Mouse (Mus musculus) neural tube, embryonic 14.5 days (tissue): ENCODE measurements around the gene Ascl3. TPM values are rescaled to one million over a fixed set of nuclear protein-coding genes. Genes with fewer than 3 reads are reported as not detected.

Experiments used
- ATAC-seq: fragments of 200-750 bp; cut with Nextera tagmentation; 2 replicates; pipeline ENCODE4 v1.8.0; 2017; ENCODE audit warnings: low read depth, mild to moderate bottlenecking, moderate TSS enrichment, moderate library complexity
- H3K27ac ChIP-seq: fragments of 300-500 bp; sonication (generic); 2 replicates; pipeline ENCODE4 v1.5.1; 2014; ENCODE audit warnings: low read depth, mild to moderate bottlenecking, control low read depth, low read length, moderate library complexity, mixed read lengths
- H3K27me3 ChIP-seq: fragments of 300-500 bp; sonication (generic); 2 replicates; pipeline ENCODE4 v1.6.1; 2014; ENCODE audit warnings: low read length; ENCODE audit not compliant: control insufficient read depth, insufficient read depth
- H3K36me3 ChIP-seq: fragments of 300-500 bp; sonication (generic); 2 replicates; pipeline ENCODE4 v1.6.1; 2014; ENCODE audit warnings: low read length, mixed read lengths; ENCODE audit not compliant: control insufficient read depth, insufficient read depth
- H3K4me1 ChIP-seq: fragments of 300-500 bp; sonication (generic); 2 replicates; pipeline ENCODE4 v1.6.1; 2014; ENCODE audit warnings: low read length; ENCODE audit not compliant: control insufficient read depth, insufficient read depth
- H3K4me2 ChIP-seq: fragments of 300-500 bp; sonication (generic); 2 replicates; pipeline ENCODE4 v1.6.1; 2014; ENCODE audit warnings: mild to moderate bottlenecking, low read depth, low read length, control low read depth
- H3K4me3 ChIP-seq: fragments of 300-500 bp; sonication (generic); 2 replicates; pipeline ENCODE4 v1.5.1; 2014; ENCODE audit warnings: low read depth, low read length, control low read depth, mixed read lengths
- H3K9ac ChIP-seq: fragments of 300-500 bp; sonication (generic); replicated peaks from 2 replicates; pipeline ENCODE4 v1.6.1; 2014; ENCODE audit warnings: low read depth, mild to moderate bottlenecking, control low read depth, low read length, mixed read lengths
- H3K9me3 ChIP-seq: fragments of 300-500 bp; sonication (generic); 2 replicates; pipeline ENCODE4 v1.6.1; 2016; ENCODE audit warnings: low read length; ENCODE audit not compliant: control insufficient read depth
- WGBS: fragments of 180-500 bp; shearing (Covaris S2); extraction: QIAGEN DNeasy Blood & Tissue Kit; methylation state at CpG from one replicate; pipeline ENCODE4 v1.1.7; 2014; 5-methylcytosine and 5-hydroxymethylcytosine counted together
- polyA plus RNA-seq: library from polyadenylated mRNA; unstranded; fragments of >200 nt; fragmentation: Nextera tagmentation; extraction: Ambion mirVana; gene quantifications from 2 replicates; pipeline ENCODE4 v1.2.1, GENCODE M21; 2014

The Ascl3 gene
- 0.42 TPM in 1 of 2 replicates, not detected in the other for polyA plus RNA-seq

DNA sequence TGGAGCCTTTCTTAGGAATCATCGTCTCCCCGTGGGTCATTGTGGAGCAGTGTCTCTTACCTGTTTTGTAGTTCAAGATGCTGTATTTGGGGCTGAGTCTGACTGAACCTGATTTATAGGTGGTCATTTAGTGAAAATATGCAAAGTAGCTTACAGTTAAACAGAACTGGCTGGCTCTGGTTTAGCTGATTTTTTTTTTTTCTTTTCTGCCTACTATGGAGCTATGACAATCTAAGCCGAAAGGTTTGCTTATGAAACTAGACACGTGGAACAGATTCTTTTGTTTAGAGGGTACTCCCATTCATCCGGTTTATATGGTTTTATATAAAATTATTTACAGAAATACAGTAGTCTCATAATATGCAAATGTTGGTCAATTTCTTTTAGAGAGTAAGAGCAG is at the start of gene Ascl3:
Gene Ascl3, minus strand, starts transcription at position 101 of the 400 bp plus-strand sequence.
- no peak for ATAC-seq
- Histone ChIP-seq H3K4me3 (no peak within 1 kb of the TSS), H3K27ac (no peak within 1 kb of the TSS), H3K4me1 (no peaks in the 10 kb centered on the region), H3K36me3 (peaks cover 18% of the 10 kb centered on the region), H3K9ac (no peak within 1 kb of the TSS), H3K4me2 (no peak within 1 kb of the TSS), H3K27me3 (no peaks in the 10 kb centered on the region), H3K9me3 (no peaks in the 10 kb centered on the region)
- WGBS: 88% methylated on average over 5 of the region's 5 CpGs

- peak; percentile 76; the same call in 1 of the 2 replicates for ATAC-seq
- Histone ChIP-seq H3K4me2 (peak overlapping the region; percentile 96), H3K4me1 (0 out of 2 replicates have a peak, but pooled peaks cover 3% of the 10 kb centered on the region), H3K9me3 (no peaks in the 10 kb centered on the region), H3K27me3 (peaks cover 14% of the 10 kb centered on the region), H3K36me3 (no peaks in the 10 kb centered on the region), H3K9ac (peak overlapping the region; percentile 51), H3K27ac (no peak overlapping the region), H3K4me3 (peak overlapping the region; percentile 57)
- WGBS: under 1% methylated on average over 24 of the region's 24 CpGs
Observed at GRCm38 (mm10) chr7:109781087-109781469, 49.6 kb upstream of the Ascl3 start.

DNA sequence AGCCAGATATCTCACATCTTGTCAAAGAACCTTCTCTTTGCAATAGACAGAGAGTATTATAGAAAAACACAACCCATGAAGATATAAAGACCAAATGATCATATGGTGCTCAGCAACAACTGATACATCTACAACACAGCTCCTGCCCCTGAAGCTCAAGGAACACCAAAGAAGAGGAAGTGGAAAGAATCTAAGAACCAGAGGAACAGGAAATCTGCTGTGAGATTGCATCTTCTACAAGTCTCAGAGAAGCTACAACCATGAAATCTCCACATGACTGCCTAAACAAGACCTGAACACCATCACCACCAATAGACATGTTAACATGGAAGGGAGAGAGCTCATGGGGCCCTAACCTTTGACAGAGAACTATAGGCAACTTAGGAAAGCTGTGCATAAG is 40.7 kb upstream of the Ascl3 start:
- no peaks in the 10 kb centered on the region for H3K36me3 ChIP-seq
- no peak overlapping the region for H3K4me3 ChIP-seq
- no peak overlapping the region for H3K27ac ChIP-seq
- no peaks in the 10 kb centered on the region for H3K4me1 ChIP-seq
- no peak for ATAC-seq
- no peak overlapping the region for H3K4me2 ChIP-seq
- no peaks in the 10 kb centered on the region for H3K9me3 ChIP-seq
- H3K9ac ChIP-seq: no peak overlapping the region
- no peaks in the 10 kb centered on the region for H3K27me3 ChIP-seq

GRCm38 (mm10) chr7:109768699-109769383 is 37.3 kb upstream of the Ascl3 start:
- H3K4me1 ChIP-seq: no peaks in the 10 kb centered on the region
- H3K27ac ChIP-seq: no peak overlapping the region
- ATAC-seq: no peak
- no peak overlapping the region for H3K9ac ChIP-seq
- H3K27me3 ChIP-seq: no peaks in the 10 kb centered on the region
- H3K4me2 ChIP-seq: no peak overlapping the region
- WGBS: 65% methylated on average over 2 of the region's 2 CpGs
- H3K9me3 ChIP-seq: no peaks in the 10 kb centered on the region
- no peak overlapping the region for H3K4me3 ChIP-seq
- no peaks in the 10 kb centered on the region for H3K36me3 ChIP-seq

DNA sequence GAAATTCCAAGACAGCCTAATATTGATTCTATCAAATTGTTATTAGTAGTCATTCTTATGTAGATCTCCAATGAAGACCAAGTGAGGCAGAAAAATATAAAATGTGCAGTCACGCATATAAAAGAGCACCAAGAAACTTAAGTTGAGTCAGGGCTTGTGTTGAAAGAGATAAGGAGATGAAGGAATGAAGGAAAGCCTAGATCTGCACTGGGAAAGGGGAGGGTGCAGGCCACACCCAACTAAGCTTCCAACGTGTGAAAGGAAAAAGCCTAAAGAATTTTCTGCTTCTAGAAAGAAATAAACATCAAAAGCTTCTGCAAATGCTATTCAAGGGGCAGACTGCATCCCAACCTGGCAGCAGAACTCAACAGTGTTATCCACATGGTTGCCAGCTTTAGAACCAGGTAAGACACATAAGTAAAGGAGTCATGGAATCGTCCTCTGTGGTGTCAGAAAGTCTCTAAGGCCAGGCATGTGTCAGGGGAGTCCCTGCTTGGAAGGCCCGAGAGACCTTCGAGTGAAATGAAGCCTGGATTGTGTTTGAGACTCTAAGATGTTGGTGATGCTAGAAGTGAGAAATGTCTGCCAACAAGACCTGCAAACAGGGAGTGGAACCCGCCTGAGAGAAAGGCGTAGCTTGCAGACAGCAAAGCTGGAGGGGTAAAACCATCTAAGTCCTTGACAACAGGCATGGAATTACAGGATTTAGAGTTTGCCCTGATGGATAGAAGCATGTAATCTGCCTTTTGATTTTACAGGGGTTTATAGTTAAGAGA is 36.2 kb upstream of the Ascl3 start:
- no peak overlapping the region for H3K9ac ChIP-seq
- no peak overlapping the region for H3K4me2 ChIP-seq
- no peak for ATAC-seq
- no peaks in the 10 kb centered on the region for H3K9me3 ChIP-seq
- H3K27me3 ChIP-seq: no peaks in the 10 kb centered on the region
- WGBS: 85% methylated on average over 7 of the region's 7 CpGs
- no peaks in the 10 kb centered on the region for H3K4me1 ChIP-seq
- no peak overlapping the region for H3K4me3 ChIP-seq
- H3K36me3 ChIP-seq: no peaks in the 10 kb centered on the region
- no peak overlapping the region for H3K27ac ChIP-seq

DNA sequence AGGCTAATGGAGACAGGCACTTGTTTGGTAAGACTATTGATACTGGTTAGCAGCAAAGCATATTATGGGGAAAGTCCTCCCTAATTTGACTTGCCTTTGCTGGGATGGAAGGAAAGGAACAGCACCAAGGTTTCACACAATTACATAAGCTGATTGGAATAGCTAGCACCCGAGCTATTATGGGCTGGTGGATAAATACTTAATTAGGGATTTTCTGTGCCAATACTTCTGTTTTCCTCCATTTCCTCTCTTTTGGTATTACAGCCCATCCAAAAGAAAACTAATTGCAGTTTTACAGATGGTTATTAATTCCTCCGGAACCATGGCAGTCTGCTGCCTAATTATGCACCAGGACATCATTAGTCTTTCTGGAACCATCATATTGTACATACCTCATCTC is 32.5 kb upstream of the Ascl3 start:
- no peak for ATAC-seq
- Histone ChIP-seq H3K4me2 (no peak overlapping the region), H3K36me3 (no peaks in the 10 kb centered on the region), H3K27ac (no peak overlapping the region), H3K9ac (no peak overlapping the region), H3K4me3 (no peak overlapping the region), H3K4me1 (no peaks in the 10 kb centered on the region), H3K27me3 (no peaks in the 10 kb centered on the region), H3K9me3 (no peaks in the 10 kb centered on the region)
- WGBS: 77% methylated on average over 2 of the region's 2 CpGs

GRCm38 (mm10) chr7:109756291-109756690 is 24.8 kb upstream of the Ascl3 start:
- peaks cover 12% of the 10 kb centered on the region for H3K4me1 ChIP-seq
- no peak overlapping the region for H3K27ac ChIP-seq
- no peaks in the 10 kb centered on the region for H3K9me3 ChIP-seq
- no peak overlapping the region for H3K4me2 ChIP-seq
- no peaks in the 10 kb centered on the region; the same call in 1 of the 2 replicates for H3K27me3 ChIP-seq
- WGBS: 93% methylated on average over 3 of the region's 3 CpGs
- H3K36me3 ChIP-seq: no peaks in the 10 kb centered on the region
- no peak for ATAC-seq
- no peak overlapping the region for H3K4me3 ChIP-seq
- no peak overlapping the region for H3K9ac ChIP-seq

- Histone ChIP-seq H3K4me3 (no peak overlapping the region), H3K27ac (no peak overlapping the region), H3K9me3 (no peaks in the 10 kb centered on the region), H3K36me3 (0 out of 2 replicates have a peak, but pooled peaks cover 5% of the 10 kb centered on the region), H3K9ac (no peak overlapping the region), H3K4me1 (peaks cover 17% of the 10 kb centered on the region), H3K27me3 (no peaks in the 10 kb centered on the region; the same call in 1 of the 2 replicates), H3K4me2 (no peak overlapping the region)
- WGBS: 93% methylated on average over 8 of the region's 8 CpGs
- no peak for ATAC-seq
Observed at GRCm38 (mm10) chr7:109754034-109754433, 22.5 kb upstream of the Ascl3 start.
